Mouse (Mus musculus) bone marrow, adult 2 months (tissue): ENCODE measurements around the gene Cttnbp2nl.

Source experiments
- CTCF ChIP-seq: fragments of 200-500 bp; IDR thresholded peaks from 2 replicates; pipeline ENCODE4 v1.5.1; 2011; ENCODE audit warnings: low read length, control low read depth; ENCODE audit not compliant: control insufficient read depth, insufficient read depth
- POLR2A ChIP-seq: fragments of 200-500 bp; IDR thresholded peaks from 2 replicates; pipeline ENCODE4 v1.6.1; 2011; ENCODE audit warnings: low read depth, mild to moderate bottlenecking, control low read depth, low read length, borderline replicate concordance; ENCODE audit not compliant: control insufficient read depth

DNA sequence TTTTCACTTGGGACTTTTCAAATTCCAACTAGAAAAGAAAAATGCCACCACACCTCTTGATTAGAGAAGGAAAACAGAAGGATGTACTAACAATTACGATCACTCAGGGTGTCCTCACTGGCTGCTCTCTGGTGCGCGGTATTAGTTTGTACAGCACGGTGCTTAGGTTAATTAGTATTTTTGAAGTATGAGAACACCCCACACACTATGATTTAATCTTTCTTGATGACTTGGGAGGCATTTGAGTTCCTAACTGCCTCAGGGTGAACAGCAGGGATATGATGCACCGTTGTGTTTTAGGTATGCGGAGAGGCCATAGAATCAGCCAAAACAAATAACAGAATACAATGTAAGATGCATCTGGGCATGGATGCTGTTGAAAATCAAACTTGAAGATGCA lies 46.8 kb downstream of the Cttnbp2nl start:
- TF ChIP-seq POLR2A (no peak), CTCF (no peak)
